Comparison of ENCODE assay signal across 7 mouse cellular contexts in genomic region chr14:90295456-90295855, GRCm38 (mm10).
A peak's percentile ranks its signal among the peaks of the same experiment; 100 is the strongest.
DNase-seq lines count a peak whose midpoint lies in the region.
"Not testable (repeated sequence)": the region's sequence is repeated elsewhere in the genome, so short reads cannot be mapped to it uniquely, and the experiment has no call there.

No protein-coding gene starts in this region.

- peak; percentile 8 for DNase-seq in cerebellum, adult 11 months
- peak; percentile 23 for DNase-seq in gastrocnemius, adult 18-20 months (ENCODE audit: low spot score)
- DNase-seq in heart, postnatal 10 days: peak; percentile 7 to 14
- peak; percentile 8 to 12 for DNase-seq in kidney, postnatal 4 days
- DNase-seq in lung, postnatal 10 days: peak; percentile 13
- peak; percentile 2 for DNase-seq in right cerebral cortex, postnatal 4 days
- peak; percentile 12 for DNase-seq in thymus, postnatal 14 days

- intact Hi-C loops in heart, postnatal 10 days (cut with DNase I): not testable (repeated sequence)

Comparison
In these comparisons a context has a peak if more than half of its experiments do, and no peak if none do; other contexts are left out.
1. Peak in every context shown above with its lines: DNase-seq.